Mouse (Mus musculus) embryo, embryonic 11.5 days (tissue): ENCODE measurements around the gene Prrx2.

ENCODE experiments used
- DNase-seq: peaks from one replicate; pipeline ENCODE4 v3.0.0-alpha.2; 2012; ENCODE audit warnings: low read depth, low spot score

Prrx2 gene

DNA sequence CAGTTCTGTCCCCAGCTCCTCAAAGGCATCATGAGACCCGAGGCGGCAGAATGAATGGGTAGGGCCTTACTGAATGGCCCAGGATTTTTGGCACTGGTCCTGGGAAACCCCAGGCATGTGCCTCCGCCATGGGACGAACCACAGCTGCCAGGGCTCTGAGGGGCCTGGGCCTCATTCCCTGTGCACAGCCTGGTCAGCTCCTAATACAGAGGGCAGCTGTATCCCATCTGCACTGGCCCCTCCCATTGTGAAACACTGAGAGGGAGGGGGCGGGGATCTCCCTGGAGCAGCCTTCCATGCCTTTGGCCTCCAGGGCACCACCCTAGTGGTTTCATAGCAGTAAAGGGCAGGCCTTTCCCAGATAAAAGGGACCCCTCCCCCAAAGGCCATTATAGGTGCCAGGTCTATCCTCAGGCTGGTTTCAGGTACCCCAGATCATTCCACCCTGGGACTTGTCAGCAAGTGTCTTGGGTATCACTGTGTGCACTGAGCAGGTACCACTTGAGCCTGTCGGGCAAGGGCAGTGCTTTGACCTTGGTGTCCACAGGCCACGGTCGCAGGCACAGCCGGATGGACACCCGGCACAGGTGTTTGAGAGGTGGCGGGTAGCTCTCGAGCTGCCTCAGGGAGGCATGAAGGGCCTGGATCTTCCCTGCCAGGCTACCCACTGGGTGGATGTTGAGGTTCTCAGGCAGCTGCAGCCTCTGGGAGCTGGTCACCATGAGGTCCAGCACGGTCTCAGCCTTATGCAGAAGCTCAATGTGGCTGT lies 11.2 kb upstream of the Prrx2 start:
- no peak for DNase-seq

DNA sequence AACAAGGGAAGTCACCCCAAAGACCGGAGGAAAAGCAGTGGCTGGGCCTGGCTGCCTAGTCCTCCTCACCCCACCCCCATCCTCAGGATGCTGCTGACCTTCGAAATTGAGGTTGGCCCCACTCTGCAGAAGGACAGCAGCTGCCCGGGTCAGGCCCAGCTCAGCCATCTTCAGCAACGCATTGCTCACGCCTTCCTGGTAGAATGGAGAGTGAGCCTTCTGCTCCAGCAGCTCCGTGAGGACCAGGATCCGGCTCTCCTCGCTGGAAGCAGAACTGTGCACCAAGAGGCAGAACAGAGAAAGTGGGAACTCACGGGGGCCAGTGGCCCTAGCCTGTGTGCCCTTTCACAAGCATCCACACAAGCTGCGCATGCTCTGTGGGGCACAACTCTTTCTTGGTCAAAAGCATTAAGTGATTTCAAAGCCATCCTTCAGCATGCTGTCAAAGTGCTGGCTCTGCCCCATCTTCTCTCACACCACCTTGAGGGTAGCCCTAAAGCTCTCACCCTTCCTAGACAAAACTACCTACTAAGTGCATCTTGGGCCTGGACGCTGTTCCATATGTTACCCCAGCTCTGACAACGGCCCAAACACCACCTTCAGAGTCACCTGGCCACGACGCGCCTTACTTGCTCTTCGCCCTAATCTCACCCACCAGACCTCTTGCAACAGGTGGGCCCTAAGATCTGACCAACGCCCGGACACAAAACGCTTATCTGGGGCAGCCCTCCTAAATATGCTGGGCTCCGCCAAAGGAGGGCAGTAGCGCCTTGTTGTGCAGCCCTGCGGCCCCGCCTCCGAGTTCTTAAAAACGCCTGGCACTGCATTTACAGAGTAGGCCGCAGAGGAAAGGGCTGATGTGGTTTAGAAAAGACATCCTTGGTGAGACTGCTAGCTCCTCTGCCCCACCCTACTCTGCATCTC lies 7.7 kb upstream of the Prrx2 start:
- no peak for DNase-seq

DNA sequence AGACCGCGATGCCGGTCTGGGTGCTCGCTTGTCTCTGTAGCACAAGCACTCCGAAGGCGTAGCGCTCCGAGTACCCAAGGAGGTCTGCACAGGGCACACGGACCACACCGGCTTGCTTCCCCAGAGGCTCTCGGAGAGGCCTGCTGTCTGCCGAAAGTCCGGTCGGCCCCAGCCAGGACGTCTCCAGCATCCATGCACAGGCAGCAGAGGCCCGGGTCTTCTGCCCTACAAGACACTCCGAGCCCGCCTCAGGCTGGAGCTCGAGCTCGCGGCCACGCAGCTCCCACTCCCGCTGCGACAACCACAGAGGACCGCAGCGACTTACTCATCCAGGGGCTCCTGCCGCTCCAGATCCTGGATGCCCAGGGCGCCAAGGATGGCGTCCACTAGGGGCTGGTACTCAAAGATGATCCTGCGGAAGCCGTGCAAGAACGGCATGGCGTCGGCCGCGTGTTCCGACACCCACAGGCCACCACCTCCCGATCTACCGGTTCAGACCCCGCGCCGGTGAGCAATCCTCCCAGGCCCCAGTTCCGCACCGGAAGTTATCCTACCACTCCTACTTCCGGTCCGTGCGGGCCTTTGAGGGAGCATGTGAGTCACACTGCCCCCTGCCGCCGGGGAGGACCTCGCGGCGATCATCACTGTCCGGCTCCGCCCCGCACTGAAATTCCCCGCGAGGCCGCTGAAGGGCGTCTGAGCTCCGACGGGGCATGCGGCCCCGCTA lies 6.9 kb upstream of the Prrx2 start:
- DNase-seq, result peak; percentile 90

DNA sequence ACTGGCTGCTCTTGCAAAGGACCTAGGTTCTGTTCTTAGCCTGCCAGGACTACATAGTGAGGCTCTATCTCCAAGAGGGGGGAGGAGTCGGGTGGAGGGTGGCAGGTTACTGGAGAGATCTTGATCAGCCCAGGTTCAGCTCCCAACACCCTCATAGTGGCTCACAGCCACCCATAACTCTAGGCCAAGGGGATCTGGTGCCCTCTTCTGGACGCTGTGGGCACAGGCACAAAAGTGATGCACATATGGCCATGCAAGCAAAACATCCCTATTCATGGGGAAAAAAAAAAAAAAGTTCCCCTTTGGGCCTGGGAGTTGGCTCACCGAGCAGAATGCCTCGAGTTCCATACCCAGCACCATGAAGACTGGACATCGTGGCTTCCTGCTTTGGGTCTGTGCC lies 5.5 kb upstream of the Prrx2 start:
- DNase-seq, result no peak

DNA sequence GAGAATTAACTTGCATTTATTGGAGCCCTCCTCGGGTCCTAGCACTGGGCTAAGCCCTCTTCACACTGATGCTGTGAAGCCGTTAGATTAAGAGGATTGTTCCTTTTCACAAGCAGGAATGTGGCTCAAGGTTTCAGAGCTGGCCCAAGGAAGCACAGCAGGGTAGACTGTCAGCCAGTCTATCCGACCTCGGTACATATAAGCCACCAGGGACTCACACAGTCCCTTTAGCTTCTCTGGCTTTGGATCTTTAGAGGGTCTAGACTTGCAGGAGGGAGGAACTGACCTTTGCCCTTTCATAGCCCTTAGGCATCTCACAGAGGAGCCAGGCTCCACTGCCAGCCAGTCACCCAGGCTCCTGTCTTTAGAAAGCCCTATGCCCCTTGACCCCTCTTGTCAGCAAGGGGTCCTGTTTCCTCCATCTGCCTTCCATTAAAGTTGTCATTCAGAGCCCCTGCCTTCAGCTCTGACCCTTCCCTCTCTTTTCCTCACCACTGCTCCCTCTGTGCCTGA lies 4.4 kb upstream of the Prrx2 start, which contains the start of gene Asb6:
Asb6 (minus strand) TSS at position 51 of the 513 bp plus-strand sequence.
- DNase-seq, result no peak

DNA sequence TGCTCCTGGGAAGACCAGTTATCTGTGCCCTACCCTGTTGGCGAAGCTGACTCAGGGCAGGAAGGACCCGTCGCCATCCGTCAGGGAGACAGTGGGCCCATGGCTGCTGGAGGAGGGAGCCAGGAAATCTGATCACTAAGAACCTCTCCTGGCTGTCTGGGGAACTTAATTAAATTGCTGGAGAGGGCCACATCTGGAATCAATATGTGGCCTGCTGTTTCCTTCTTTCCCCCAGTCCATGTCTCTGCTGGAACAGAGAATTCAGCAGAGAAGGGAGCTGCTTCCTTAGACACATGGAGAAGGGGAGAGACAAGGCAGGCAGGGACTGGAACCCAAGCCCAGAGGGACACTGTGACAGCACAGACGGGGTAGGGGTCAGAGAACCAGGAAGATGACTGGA lies 1.1 kb upstream of the Prrx2 start:
- DNase-seq, result peak; percentile 52

DNA sequence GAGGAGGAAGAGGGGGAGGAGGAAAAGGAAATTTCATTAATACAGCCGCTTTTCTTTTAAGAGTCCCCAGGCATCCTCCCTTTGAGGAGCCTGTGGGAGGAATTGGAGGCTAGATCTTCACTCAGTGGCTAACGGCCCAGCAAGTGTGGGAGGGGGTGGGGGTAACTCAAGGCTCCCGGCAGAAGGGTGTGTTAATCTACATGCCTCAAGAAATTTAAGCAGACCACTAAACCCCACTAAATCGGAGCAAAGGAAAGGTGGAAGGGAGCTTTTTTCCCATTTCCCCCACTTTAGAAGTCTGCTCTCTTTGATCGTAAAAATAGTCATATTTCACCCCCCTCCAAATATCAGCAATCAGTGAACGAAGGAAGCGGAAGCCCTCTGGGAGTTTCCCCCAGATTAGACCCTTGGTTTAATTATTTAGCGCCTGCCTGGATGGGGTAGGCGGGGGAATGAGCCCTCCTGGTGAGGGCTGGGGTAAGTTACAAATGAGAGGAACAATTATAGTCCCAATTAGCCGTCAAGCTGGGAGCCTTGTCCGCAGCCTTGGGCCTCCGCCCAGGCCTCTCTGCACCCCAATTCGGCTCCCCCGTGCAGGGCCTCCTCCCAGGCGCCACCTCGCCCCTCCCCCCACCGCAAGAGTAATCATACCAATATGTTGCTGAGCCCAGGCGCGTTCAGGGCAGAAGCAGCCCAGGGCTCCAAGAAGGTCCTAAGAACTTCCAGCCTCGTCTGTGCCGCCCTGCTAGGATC lies 1.6 kb downstream of the Prrx2 start:
- peak; percentile 52 for DNase-seq

DNA sequence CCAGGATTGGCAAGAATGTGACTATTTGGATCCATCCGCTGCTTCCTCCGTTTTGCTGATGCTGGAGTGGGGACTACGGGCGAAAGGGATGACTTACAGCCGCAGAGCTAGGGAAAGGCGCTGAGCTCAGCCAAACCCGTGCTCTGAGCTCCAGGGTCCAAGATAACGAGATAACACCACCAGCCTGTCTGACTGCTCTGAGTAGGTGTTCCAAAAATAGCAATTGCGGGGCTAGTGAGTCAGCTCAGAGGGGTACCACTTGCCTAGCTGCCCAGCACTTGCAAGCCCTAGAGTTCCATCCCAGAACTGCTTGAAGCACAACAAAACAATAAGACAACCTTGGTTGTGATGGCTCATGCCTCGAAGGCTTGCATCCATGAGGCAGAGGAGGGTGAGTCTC lies 7.8 kb downstream of the Prrx2 start:
- DNase-seq, result no peak

DNA sequence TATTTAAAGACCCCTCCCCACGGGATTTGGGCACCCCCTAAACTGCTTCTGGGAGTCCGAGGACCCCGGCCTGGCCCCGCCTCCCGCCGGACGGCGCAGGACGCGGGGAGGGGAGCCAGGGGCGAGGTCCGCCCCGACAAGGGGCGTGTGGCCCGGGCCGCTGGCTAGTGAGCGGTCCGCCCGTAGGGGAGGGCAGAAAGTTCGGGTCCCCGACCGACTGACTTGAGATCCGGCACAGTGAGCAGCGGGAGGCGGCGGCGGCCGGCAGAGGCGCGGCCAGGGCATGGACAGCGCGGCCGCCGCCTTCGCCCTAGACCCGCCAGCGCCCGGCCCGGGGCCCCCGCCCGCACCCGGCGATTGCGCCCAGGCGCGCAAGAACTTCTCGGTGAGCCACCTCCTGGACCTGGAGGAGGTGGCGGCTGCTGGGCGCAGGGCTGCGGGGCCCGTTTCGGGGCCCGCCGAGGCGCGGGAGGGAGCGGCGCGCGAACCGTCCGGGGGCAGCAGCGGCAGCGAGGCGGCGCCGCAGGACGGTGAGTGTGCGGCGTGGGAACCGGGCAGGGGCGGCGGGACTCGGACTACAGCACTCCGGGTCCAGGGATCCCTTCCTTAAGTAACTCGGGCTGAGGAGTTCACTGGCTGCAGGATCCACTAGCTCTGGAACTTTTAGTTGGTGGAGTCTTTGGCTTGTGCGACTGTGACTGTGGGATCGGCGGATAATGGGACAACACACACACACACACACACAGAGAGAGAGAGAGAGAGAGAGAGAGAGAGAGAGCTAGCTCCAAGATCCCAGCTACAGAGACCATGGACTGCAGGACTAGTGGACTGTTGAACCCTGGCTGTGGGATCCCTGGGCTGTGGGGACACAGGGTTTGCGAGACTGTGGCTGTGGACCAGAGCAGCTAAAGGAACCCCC lies 10.6 kb downstream of the Prrx2 start:
- DNase-seq, result no peak

DNA sequence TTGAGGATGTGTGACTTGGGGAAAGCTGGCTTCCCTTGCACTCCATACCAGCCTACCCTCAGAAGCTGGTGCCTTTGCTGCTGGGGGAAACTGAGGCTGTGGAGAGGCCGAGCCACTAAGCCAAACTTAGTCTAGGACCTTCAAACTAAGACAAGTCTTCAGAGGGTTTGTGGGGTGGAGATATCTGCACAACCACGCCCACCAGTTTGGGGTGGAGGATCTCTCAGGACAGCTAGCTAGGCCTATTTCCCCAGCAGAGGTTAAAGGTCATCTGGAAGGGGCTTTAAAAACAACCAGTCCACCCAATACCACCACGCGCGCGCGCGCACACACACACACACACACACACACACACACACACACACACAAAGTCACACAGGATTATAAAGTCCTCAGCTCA lies 11.5 kb downstream of the Prrx2 start:
- DNase-seq, result no peak

DNA sequence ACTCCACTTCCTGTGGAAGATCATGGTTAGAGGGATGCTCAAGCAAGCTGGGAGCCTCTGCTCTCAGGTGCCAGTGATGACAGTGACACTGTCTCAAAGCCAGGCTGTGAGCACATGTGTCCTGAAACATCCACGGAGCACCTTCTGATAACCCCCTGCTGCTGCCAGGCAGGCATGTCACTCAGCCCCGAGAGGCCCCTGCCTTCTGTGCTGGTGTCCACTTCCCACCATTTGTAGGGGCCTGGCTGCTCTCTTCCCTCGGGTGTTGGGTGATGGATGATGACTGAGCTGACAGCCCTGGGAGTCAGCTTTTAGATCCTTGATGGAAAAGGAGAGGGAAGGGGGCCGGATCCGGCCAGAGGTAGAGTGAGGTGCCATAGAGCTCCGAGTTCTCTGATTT lies 12.0 kb downstream of the Prrx2 start:
- DNase-seq, result no peak

DNA sequence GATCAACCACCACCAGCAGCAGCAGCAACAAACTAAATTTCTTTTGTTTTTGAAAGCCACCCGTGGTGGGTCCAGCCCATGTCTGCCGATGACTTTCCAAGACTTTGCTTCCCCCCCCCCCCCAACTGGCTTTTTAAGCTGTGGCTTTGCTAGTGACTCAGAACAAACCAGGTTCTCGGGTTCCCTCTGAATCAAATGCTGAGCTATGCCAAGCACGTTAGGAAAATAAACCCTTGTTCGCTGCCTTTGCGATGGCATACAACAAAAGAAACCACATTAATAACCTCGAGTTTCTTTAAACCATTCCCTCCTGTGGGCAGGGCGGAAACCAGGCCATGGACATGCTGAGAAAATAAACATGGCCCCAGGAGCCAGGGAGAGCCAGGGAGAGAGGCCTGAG lies 13.4 kb downstream of the Prrx2 start:
- no peak for DNase-seq

DNA sequence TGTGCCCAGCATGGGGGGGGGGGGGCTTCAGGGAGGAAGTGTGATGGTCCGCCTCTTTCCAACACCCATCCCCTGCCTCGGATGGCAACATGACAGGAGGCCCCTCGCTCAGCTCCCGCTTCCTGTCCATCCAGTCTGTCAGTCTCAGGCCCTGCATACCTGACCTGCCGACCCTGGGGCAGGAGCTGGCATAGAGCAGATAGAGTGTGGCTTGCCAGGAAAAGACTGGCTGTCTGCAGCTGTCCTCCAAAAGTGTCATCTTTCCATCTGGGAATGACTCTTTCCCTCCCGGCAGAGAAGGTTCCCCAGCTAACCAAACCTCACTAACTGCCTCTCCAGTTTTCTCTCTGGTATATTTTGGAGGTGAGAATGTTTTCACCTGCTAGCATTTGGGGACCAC lies 15.8 kb downstream of the Prrx2 start:
- DNase-seq, result no peak

DNA sequence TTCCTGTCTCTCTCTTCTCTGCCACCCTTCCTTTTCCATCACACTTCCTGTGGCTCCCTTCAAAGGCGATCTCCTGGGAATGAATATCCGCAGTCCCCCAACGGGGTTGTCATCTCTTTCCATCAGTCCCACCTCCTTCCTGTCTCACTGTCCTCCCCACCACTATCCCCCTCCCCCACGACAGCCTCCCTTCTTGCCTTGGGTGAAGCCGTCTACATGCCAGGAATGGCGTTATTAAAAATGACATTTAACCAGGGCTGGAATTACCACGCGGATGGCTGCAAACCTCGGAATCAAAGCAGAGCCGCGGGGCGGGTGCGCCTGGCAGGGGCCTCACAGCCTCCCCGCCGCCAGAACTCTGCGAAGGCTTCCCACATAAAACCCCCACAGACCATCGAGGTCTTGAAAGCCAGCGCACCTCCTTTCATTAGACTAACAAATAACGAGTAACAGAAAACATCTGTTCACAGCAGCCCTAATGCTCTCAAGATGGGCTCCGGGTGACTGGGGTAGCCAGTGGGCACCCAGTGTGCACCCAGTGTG lies 18.1 kb downstream of the Prrx2 start:
- no peak for DNase-seq

DNA sequence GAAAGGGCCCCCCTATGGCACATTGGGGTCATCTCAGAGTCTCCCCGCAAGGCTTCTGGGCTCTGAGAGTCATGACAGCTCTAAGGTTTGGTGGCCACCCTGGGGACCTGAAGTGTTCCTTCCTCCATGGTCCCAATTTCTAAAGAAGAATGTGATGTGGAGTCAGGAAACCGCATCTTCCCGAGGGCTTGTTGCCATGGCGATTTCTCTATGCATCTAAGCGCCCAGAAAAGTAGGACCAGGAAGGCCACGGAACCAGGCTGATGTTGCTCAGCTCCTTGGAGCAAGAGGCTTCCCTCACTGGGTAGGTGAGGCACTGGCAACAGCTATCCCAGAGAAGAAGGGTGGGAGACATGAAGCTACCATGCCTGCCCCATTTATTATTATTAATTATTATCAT lies 22.3 kb downstream of the Prrx2 start:
- no peak for DNase-seq

DNA sequence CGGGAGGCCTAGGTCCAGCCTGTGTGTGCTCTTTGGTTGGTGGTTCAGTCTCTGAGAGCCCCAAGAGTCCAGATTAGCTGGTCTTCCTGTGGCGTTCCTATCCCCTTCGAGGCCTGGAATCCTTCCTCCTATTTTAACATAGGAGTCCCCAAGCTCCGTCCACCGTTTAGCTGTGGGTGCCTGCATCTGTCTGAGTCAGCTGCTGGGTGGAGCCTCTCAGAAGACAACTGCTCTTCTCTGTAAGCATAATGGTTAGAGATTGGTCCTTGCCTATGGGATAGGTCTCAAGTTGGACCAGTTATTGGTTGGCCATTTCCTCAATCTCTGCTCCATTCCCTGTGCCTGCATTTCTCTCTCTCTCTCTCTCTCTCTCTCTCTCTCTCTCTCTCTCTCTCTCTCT lies 25.0 kb downstream of the Prrx2 start:
- no peak for DNase-seq

DNA sequence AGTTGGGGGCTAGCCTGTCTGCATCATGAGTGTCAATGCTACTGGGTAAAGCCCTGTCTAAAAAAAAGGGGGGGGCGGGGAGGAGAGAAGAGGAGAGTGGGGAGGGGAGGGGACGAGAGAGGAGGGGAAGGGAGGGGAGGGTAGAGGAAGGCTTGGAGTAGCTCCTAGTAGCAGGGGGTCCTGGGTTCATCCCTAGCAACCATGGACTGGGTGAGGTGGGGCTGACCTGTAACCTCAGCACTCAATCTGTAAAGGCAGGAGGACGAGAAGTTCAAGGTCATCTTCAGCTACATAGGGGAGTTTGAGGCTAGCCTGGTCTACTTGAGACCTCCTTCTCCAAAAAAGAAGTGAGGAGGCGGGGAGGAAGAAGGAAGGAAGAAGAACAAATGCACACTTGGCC lies 27.3 kb downstream of the Prrx2 start:
- no peak for DNase-seq

DNA sequence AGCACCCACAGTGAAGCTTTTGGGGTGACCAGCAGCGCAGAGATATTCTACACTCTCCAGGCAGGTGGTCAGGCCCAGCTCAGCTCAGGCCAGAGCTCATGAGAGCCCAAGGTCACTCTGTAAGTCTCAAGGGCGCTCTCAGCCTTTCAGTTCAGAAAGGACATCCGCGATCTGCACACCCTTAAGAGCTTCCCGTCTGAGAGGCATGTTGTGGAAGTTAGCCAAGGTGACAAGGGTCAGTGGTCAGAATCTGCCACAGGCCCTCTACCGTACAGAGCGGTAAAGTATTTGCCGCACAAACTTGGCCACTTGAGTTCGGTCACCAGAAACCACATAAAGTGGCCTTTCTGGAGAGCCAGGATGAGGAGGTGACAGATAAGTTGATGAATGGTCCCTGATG lies 28.8 kb downstream of the Prrx2 start:
- no peak for DNase-seq

DNA sequence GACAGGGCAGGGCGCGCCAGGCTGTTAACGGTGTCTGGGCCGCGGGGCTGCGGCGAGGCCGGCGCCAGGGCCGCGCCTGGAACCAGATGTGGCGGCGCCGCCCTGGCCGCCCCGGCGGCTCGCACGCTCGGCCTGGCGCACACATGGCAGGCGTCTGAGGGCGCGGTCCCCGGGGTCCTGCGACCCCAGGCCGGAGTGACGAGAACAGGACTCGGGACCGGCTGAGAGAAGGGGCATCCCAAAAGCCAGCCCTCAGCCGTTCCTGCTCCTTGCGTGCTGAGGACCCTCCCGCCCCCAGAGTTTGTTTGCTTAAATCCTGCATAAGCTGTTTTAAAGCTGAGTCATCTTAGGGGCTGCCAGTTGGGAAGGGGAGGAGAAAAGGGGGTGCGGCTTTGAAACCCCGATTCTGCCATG lies 30.2 kb downstream of the Prrx2 start:
- DNase-seq, result no peak

DNA sequence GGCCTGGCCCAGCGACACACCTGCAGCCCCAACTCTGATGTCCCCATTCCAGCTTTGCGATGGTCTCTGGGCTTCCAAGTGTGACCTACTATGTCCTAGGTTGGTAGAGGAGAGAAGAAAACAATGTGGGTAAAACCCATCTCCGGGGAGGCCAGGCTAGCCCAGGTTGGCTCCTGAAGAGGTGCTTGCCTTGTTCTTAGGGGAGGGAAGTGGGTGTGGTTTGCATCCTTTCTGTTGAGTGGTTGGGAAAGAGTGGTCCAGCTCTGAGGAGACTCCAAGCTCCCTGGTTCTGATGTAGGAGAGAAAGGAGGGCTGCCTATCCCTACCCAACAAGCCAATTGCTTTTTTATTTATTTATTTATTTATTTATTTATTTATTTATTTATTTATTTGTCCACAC lies 30.7 kb downstream of the Prrx2 start:
- no peak for DNase-seq
